Mouse (Mus musculus) yolk sac, embryonic 10.5 days (tissue): Measurements from ENCODE around the gene Grin2b.
"Not testable (repeated sequence)": the region's sequence is repeated elsewhere in the genome, so short reads cannot be mapped to it uniquely, and the experiment has no call there.

Experiments
- DNase-seq: peaks from one replicate; pipeline ENCODE4 v3.0.0-alpha.2; 2017; ENCODE audit warnings: low spot score

Gene Grin2b

DNA sequence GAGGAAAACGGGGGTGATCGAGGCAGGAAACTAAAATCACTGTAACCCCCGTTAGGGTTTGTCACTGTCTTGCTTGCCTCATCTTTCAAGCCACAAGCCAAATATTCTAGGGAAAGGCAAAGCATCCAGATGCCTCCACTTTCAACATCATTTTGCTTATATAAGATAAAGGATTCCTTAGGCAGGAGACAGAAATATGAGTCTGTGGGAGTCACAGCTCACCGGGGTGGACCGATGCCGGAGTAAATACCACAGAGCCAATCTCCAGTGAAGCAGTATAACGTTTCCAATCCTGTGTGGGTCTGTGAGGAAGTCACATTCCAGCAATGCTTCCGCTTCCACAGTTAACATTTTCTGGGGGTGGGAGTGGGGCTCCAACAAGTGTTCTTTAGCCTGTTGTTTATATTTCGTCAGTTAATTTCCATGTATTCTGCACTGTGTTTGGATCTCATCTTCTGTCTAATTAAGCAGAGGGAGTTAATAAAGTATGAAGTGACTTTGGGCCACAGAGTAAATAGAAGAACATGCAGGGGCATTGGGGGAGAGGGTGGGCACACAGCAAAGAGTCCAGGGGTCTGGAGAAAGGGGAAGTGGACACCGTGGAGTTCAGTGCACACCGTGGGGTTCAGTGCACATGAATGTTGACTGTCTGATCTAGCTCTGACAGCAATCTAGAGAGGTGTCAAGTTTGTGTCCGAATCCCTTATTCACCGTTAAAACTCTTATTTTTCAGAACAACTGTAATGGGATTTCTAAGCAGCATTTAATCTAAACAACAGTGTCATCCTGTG, 374.9 kb downstream of the Grin2b start:
- no peak for DNase-seq

- DNase-seq, result no peak
Measured at GRCm38 (mm10) chr6:135797371-135798033, 375.8 kb downstream of the Grin2b start.

- DNase-seq, result no peak
Measured at GRCm38 (mm10) chr6:135796911-135797310, 376.4 kb downstream of the Grin2b start.

- no peak for DNase-seq
Measured at GRCm38 (mm10) chr6:135791412-135791811, 381.9 kb downstream of the Grin2b start.

- no peak for DNase-seq
Measured at GRCm38 (mm10) chr6:135789603-135790170, 383.6 kb downstream of the Grin2b start.

DNA sequence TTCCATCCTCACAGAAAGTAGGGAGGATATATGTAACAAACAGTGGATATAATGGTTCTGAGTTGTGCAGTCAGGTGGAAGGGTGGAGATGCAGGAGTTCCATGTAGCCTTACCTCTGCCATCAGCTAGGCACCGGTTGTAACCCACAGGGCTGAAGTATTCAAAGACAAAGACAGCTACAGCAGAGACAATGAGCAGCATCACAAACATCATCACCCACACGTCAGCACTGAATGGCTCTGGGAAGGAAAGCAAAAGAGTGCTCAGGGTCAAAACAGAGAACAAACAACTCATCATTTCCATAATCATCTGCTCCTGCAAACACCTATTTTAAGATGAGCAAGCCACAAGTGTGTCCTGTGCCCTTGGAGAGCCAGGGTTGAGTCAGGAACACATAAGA, 398.6 kb downstream of the Grin2b start:
- DNase-seq, result no peak

- no peak for DNase-seq
Measured at GRCm38 (mm10) chr6:135767572-135767971, 405.7 kb downstream of the Grin2b start.

GRCm38 (mm10) chr6:135758735-135759134, 414.6 kb downstream of the Grin2b start:
- DNase-seq, result no peak

GRCm38 (mm10) chr6:135756075-135756474, 417.2 kb downstream of the Grin2b start:
- DNase-seq, result no peak

- DNase-seq, result no peak
Measured at GRCm38 (mm10) chr6:135748412-135749076, 424.8 kb downstream of the Grin2b start.

- no peak for DNase-seq
Measured at GRCm38 (mm10) chr6:135745606-135746005, 427.7 kb downstream of the Grin2b start.

- no peak for DNase-seq
Measured at GRCm38 (mm10) chr6:135734227-135734732, 439.0 kb downstream of the Grin2b start.

DNA sequence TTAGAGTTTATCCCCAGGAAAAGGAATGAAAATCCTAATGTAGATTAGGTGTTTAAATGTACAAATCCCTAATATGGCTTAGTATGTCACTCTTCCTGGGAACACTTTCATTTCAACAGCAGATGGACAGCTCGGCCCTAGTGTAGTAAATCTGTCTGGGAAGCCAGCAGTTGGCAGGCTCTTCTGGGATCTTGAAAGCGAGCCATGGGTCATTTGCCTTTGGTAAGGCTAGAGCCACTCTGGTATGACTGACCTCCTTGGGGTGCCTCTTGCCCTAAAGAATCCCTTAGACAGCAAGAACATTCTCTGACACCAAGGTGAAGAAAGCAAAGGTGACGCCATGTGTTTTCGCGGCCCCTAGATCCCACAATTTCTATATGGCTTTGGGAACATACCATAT, 446.2 kb downstream of the Grin2b start:
- no peak for DNase-seq

GRCm38 (mm10) chr6:135721706-135722105, 451.6 kb downstream of the Grin2b start:
- no peak for DNase-seq

- no peak for DNase-seq
Measured at GRCm38 (mm10) chr6:135714906-135715305, 458.4 kb downstream of the Grin2b start.

- no peak for DNase-seq
Measured at GRCm38 (mm10) chr6:135714236-135714635, 459.1 kb downstream of the Grin2b start.

- DNase-seq, result no peak
Measured at GRCm38 (mm10) chr6:135713716-135714115, 459.6 kb downstream of the Grin2b start.

- not testable (repeated sequence) for DNase-seq
Measured at GRCm38 (mm10) chr6:135706850-135707522, 466.3 kb downstream of the Grin2b start.

GRCm38 (mm10) chr6:135703655-135704054, 469.7 kb downstream of the Grin2b start:
- DNase-seq, result no peak

DNA sequence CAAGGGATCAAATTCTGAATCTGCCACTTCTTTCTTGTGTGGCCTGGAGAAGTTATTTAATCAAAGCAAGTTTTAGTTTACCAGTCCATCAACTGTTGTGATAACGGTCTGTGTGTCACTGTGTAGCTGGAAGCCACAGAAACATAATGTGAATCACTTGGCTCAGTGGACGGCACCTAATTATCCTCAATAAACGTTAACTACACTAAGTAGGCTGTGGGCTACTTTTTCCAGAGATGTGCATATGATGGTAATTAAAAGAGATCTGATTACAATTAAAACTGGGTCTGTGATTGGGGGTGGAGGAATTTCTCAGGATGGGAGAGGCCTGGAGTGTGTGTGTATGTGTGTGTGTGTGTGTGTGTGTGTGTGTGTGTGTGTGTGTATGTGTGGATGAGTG, 471.9 kb downstream of the Grin2b start:
- no peak for DNase-seq

DNA sequence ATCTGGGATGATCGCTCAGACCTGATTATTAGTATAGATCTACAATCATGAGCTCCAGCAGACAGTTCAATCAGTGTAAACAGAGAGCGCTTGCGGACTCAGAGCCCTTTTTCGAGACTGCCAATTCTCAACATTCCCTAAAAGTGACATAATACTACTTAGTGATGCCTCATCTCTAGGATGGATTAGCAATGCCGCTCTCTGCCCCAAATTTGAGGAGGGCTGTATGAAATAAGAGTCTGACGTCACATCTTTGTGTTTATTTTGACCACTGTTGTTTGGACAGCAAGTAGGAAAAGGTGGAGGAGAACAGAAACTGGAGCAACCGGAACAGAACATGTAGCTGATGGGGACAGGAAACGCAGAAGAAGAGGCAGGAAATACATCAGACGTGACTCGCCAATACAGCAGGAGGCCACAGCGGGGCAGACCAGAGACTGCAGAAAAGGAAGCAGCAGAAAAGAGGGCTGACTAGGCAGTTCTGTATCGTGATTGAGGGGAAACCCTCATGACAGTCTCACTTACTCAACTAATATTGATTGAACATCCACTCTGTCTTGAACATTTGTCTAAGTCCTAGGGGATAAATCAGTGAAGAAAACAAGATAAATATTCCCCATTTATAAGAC, 472.5 kb downstream of the Grin2b start:
- no peak for DNase-seq
